In the genomic region with DNA sequence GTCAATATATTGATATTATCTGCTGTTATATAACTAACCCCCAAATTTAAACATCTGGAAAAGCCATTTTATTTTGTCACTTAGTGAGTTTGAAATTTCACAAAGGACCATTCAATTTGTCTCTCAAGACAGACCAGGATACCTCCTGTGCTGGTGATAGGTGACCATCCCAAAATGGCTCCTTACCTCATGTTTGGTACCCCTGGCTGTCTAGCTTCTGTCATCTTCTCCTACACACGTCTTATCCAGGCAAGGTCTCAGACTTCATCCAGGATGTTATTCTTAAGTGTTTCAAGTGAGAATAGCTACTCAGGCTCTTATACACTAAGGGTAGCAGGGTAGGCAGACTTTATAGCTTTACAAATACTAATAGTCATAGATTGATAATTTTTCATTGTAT, we compare ENCODE assay signal across 42 mouse cellular contexts. TPM values are rescaled to one million over a fixed set of nuclear protein-coding genes. Genes with fewer than 3 reads are reported as not detected.
"Had no signal": no experiment of that assay in that cellular context is flagged by ENCODE, and none has a peak within 500 bp of the region (broad histone marks: within the 10 kb centered on the region; RNA-seq: fewer than 3 reads in every experiment).

No protein-coding gene starts in this region.

- H3K4me1 ChIP-seq: heart, embryonic 13.5 days; heart, embryonic 15.5 days; hindbrain, embryonic 10.5 days; hindbrain, embryonic 12.5 days; hindbrain, embryonic 13.5 days; hindbrain, embryonic 15.5 days; intestine, embryonic 15.5 days; kidney, embryonic 15.5 days had no signal

- H3K27ac ChIP-seq: heart, embryonic 13.5 days; heart, embryonic 15.5 days; hindbrain, embryonic 10.5 days; hindbrain, embryonic 12.5 days; hindbrain, embryonic 13.5 days; hindbrain, embryonic 14.5 days; hindbrain, embryonic 15.5 days; hindbrain, postnatal 0 days; intestine, embryonic 15.5 days; kidney, embryonic 15.5 days; kidney, postnatal 0 days; layer of hippocampus, adult 2 months; left cerebral cortex, adult 2 months had no signal

- H3K9me3 ChIP-seq: heart, embryonic 13.5 days; heart, embryonic 15.5 days; hindbrain, embryonic 10.5 days; hindbrain, embryonic 12.5 days; hindbrain, embryonic 13.5 days; hindbrain, embryonic 15.5 days; intestine, embryonic 15.5 days; kidney, embryonic 15.5 days had no signal

- H3K36me3 ChIP-seq: heart, embryonic 13.5 days; heart, embryonic 15.5 days; hindbrain, embryonic 10.5 days; hindbrain, embryonic 12.5 days; hindbrain, embryonic 13.5 days; hindbrain, embryonic 15.5 days; intestine, embryonic 15.5 days; kidney, embryonic 15.5 days had no signal

- DNase-seq: heart, postnatal 10 days; heart, postnatal 14 days; heart, postnatal 36 days; heart, postnatal 4 days; kidney, adult 11 months; kidney, adult 18-20 months; kidney, adult 2 months; kidney, adult 8-10 months; kidney, adult 9 months; kidney, postnatal 10 days; kidney, postnatal 14 days; kidney, postnatal 25 days; kidney, postnatal 36 days; kidney, postnatal 4 days; layer of hippocampus, adult 9-11 months; layer of hippocampus, postnatal 36 days had no signal

- ATAC-seq: hindbrain, embryonic 16.5 days; hindbrain, postnatal 0 days; inflammation-experienced regulatory T-cells, adult 6 months; intestine, embryonic 15.5 days; intestine, embryonic 16.5 days; intestine, postnatal 0 days had no signal

- H3K9ac ChIP-seq: heart, embryonic 13.5 days; heart, embryonic 15.5 days; hindbrain, embryonic 12.5 days; hindbrain, embryonic 13.5 days; hindbrain, embryonic 14.5 days; hindbrain, embryonic 15.5 days; intestine, embryonic 15.5 days; kidney, embryonic 15.5 days had no signal

- H3K4me3 ChIP-seq: heart, embryonic 13.5 days; heart, embryonic 15.5 days; hindbrain, embryonic 10.5 days; hindbrain, embryonic 12.5 days; hindbrain, embryonic 13.5 days; hindbrain, embryonic 15.5 days; intestine, embryonic 15.5 days; kidney, embryonic 15.5 days; layer of hippocampus, adult 2 months; left cerebral cortex, adult 2 months had no signal

RNA-seq across cellular contexts. Expression of gene Zfp42, which starts 17.9 kb away (rescaled TPM):
- total RNA-seq: heart, postnatal 10 days; heart, postnatal 14 days; heart, postnatal 25 days; heart, postnatal 36 days; heart, postnatal 4 days; hematopoietic stem cell, adult 5-6 weeks; hindbrain, postnatal 0 days; layer of hippocampus, adult 18-20 months; layer of hippocampus, adult 2 months; layer of hippocampus, adult 8-10 months; layer of hippocampus, postnatal 10 days; layer of hippocampus, postnatal 14 days; layer of hippocampus, postnatal 25 days; layer of hippocampus, postnatal 36 days; left cerebral cortex, adult 18-20 months; left cerebral cortex, adult 2 months; left cerebral cortex, adult 8-10 months had no signal
